Mouse (Mus musculus): Measurements from ENCODE around the gene Adap2. TPM values are rescaled to one million over a fixed set of nuclear protein-coding genes. Genes with fewer than 3 reads are reported as not detected.
A peak's percentile ranks its signal among the peaks of the same experiment; 100 is the strongest.
"Not testable (repeated sequence)": the region's sequence is repeated elsewhere in the genome, so short reads cannot be mapped to it uniquely, and the experiment has no call there.

The Adap2 gene
- polyA plus RNA-seq, 1 experiment from 2014 or later: 3.6 TPM

GRCm38 (mm10) chr11:80142872-80143271 lies 11.0 kb upstream of the Adap2 start:
- Histone ChIP-seq H3K9ac (no peak overlapping the region), H3K27me3 (ENCODE audit: control insufficient read depth, insufficient read depth, low read length) (no peaks in the 10 kb centered on the region), H3K36me3 (replicated peaks; ENCODE audit: control insufficient read depth, insufficient read depth) (0 out of 2 replicates have a peak, but pooled peaks cover 8% of the 10 kb centered on the region), H3K4me1 (replicated peaks; ENCODE audit: control insufficient read depth, insufficient read depth, low read length) (peaks cover 14% of the 10 kb centered on the region), H3K27ac (no peak overlapping the region), H3K9me3 (ENCODE audit: control insufficient read depth, low read length) (no peaks in the 10 kb centered on the region), H3K4me2 (replicated peaks) (peak overlapping the region; percentile 78), H3K4me3 (replicated peaks; ENCODE audit: low read length) (peak overlapping the region; percentile 63)
- ATAC-seq (ENCODE audit: low FRiP score) (no peak), DNase-seq (ENCODE audit: low spot score) (no peak)
- WGBS: 48% methylated on average over 8 of the region's 8 CpGs

GRCm38 (mm10) chr11:80145787-80146275 lies 8.1 kb upstream of the Adap2 start:
- WGBS: 62% methylated on average over 10 of the region's 10 CpGs

GRCm38 (mm10) chr11:80147748-80148147 lies 6.2 kb upstream of the Adap2 start:
- no peaks in the 10 kb centered on the region for H3K36me3 ChIP-seq (replicated peaks; ENCODE audit: control insufficient read depth, insufficient read depth)
- no peaks in the 10 kb centered on the region for H3K9me3 ChIP-seq (ENCODE audit: control insufficient read depth, low read length)
- no peak overlapping the region for H3K9ac ChIP-seq
- H3K4me2 ChIP-seq (replicated peaks): no peak overlapping the region
- H3K4me3 ChIP-seq (replicated peaks; ENCODE audit: low read length): no peak overlapping the region
- no peaks in the 10 kb centered on the region; the same call in 1 of the 2 replicates for H3K27me3 ChIP-seq (ENCODE audit: control insufficient read depth, insufficient read depth, low read length)
- ATAC-seq (ENCODE audit: low FRiP score) (no peak), DNase-seq (ENCODE audit: low spot score) (no peak)
- 77% methylated on average over 6 of the region's 6 CpGs for WGBS
- H3K27ac ChIP-seq: no peak overlapping the region
- H3K4me1 ChIP-seq (replicated peaks; ENCODE audit: control insufficient read depth, insufficient read depth, low read length): peaks cover 4% of the 10 kb centered on the region

More at GRCm38 (mm10) chr11:80145787-80146275, 8.1 kb upstream of the Adap2 start:
- H3K9me3 ChIP-seq (ENCODE audit: control insufficient read depth, low read length): no peaks in the 10 kb centered on the region
- no peaks in the 10 kb centered on the region for H3K36me3 ChIP-seq (replicated peaks; ENCODE audit: control insufficient read depth, insufficient read depth)
- DNase-seq (ENCODE audit: low spot score) (no peak), ATAC-seq (ENCODE audit: low FRiP score) (no peak)
- H3K27me3 ChIP-seq (ENCODE audit: control insufficient read depth, insufficient read depth, low read length): no peaks in the 10 kb centered on the region
- H3K27ac ChIP-seq: no peak overlapping the region
- H3K4me3 ChIP-seq (replicated peaks; ENCODE audit: low read length): no peak overlapping the region
- H3K9ac ChIP-seq: no peak overlapping the region
- no peak overlapping the region for H3K4me2 ChIP-seq (replicated peaks)
- H3K4me1 ChIP-seq (replicated peaks; ENCODE audit: control insufficient read depth, insufficient read depth, low read length): peaks cover 14% of the 10 kb centered on the region

GRCm38 (mm10) chr11:80148313-80148712 lies 5.6 kb upstream of the Adap2 start:
- H3K4me3 ChIP-seq (replicated peaks; ENCODE audit: low read length): no peak overlapping the region
- no peaks in the 10 kb centered on the region for H3K36me3 ChIP-seq (replicated peaks; ENCODE audit: control insufficient read depth, insufficient read depth)
- no peaks in the 10 kb centered on the region for H3K9me3 ChIP-seq (ENCODE audit: control insufficient read depth, low read length)
- ATAC-seq (ENCODE audit: low FRiP score) (no peak), DNase-seq (ENCODE audit: low spot score) (no peak)
- H3K4me1 ChIP-seq (replicated peaks; ENCODE audit: control insufficient read depth, insufficient read depth, low read length): no peaks in the 10 kb centered on the region
- no peak overlapping the region for H3K4me2 ChIP-seq (replicated peaks)
- H3K27me3 ChIP-seq (ENCODE audit: control insufficient read depth, insufficient read depth, low read length): peaks cover 4% of the 10 kb centered on the region
- H3K27ac ChIP-seq: no peak overlapping the region
- WGBS: 50% methylated on average over 1 of the region's 1 CpGs
- no peak overlapping the region for H3K9ac ChIP-seq

GRCm38 (mm10) chr11:80148974-80149373 lies 4.9 kb upstream of the Adap2 start:
- not testable (repeated sequence) for H3K9ac ChIP-seq; H3K27ac ChIP-seq; ATAC-seq (ENCODE audit: low FRiP score); DNase-seq (ENCODE audit: low spot score); H3K36me3 ChIP-seq (replicated peaks; ENCODE audit: control insufficient read depth, insufficient read depth); H3K4me2 ChIP-seq (replicated peaks); H3K9me3 ChIP-seq (ENCODE audit: control insufficient read depth, low read length); H3K4me3 ChIP-seq (replicated peaks; ENCODE audit: low read length); H3K4me1 ChIP-seq (replicated peaks; ENCODE audit: control insufficient read depth, insufficient read depth, low read length)
- peaks cover 11% of the 10 kb centered on the region for H3K27me3 ChIP-seq (ENCODE audit: control insufficient read depth, insufficient read depth, low read length)
- WGBS: 55% methylated on average over 1 of the region's 4 CpGs

- H3K4me3 ChIP-seq (replicated peaks; ENCODE audit: low read length): no peak overlapping the region
- H3K36me3 ChIP-seq (replicated peaks; ENCODE audit: control insufficient read depth, insufficient read depth): no peaks in the 10 kb centered on the region
- no peak overlapping the region for H3K27ac ChIP-seq
- 91% methylated on average over 8 of the region's 8 CpGs for WGBS
- no peak overlapping the region for H3K9ac ChIP-seq
- H3K27me3 ChIP-seq (ENCODE audit: control insufficient read depth, insufficient read depth, low read length): peaks cover 16% of the 10 kb centered on the region
- no peaks in the 10 kb centered on the region for H3K4me1 ChIP-seq (replicated peaks; ENCODE audit: control insufficient read depth, insufficient read depth, low read length)
- H3K4me2 ChIP-seq (replicated peaks): no peak overlapping the region
- ATAC-seq (ENCODE audit: low FRiP score): no peak
- H3K9me3 ChIP-seq (ENCODE audit: control insufficient read depth, low read length): no peaks in the 10 kb centered on the region
- DNase-seq (ENCODE audit: low spot score): no peak
Observed at GRCm38 (mm10) chr11:80149412-80150023, 4.4 kb upstream of the Adap2 start.

- DNase-seq (ENCODE audit: low spot score) (no peak), ATAC-seq (ENCODE audit: low FRiP score) (no peak)
- Histone ChIP-seq H3K27me3 (ENCODE audit: control insufficient read depth, insufficient read depth, low read length) (peaks cover 27% of the 10 kb centered on the region), H3K4me3 (replicated peaks; ENCODE audit: low read length) (no peak overlapping the region), H3K4me1 (replicated peaks; ENCODE audit: control insufficient read depth, insufficient read depth, low read length) (no peaks in the 10 kb centered on the region), H3K27ac (no peak overlapping the region), H3K9me3 (ENCODE audit: control insufficient read depth, low read length) (no peaks in the 10 kb centered on the region), H3K36me3 (replicated peaks; ENCODE audit: control insufficient read depth, insufficient read depth) (no peaks in the 10 kb centered on the region), H3K4me2 (replicated peaks) (no peak overlapping the region), H3K9ac (no peak overlapping the region)
- WGBS: 80% methylated on average over 5 of the region's 5 CpGs
Observed at GRCm38 (mm10) chr11:80150566-80150965, 3.3 kb upstream of the Adap2 start.

GRCm38 (mm10) chr11:80151541-80151940 lies 2.4 kb upstream of the Adap2 start:
- H3K4me3 ChIP-seq (replicated peaks; ENCODE audit: low read length): no peak overlapping the region
- ATAC-seq (ENCODE audit: low FRiP score): no peak
- WGBS: 65% methylated on average over 2 of the region's 2 CpGs

GRCm38 (mm10) chr11:80152376-80152775 lies 1.5 kb upstream of the Adap2 start:
- no peak overlapping the region for H3K4me3 ChIP-seq (replicated peaks; ENCODE audit: low read length)
- no peak overlapping the region for H3K4me2 ChIP-seq (replicated peaks)
- no peak overlapping the region for H3K27ac ChIP-seq
- DNase-seq (ENCODE audit: low spot score): no peak
- no peak for ATAC-seq (ENCODE audit: low FRiP score)
- no peak overlapping the region for H3K9ac ChIP-seq
- H3K27me3 ChIP-seq (ENCODE audit: control insufficient read depth, insufficient read depth, low read length): peaks cover 31% of the 10 kb centered on the region
- 79% methylated on average over 8 of the region's 8 CpGs for WGBS
- H3K36me3 ChIP-seq (replicated peaks; ENCODE audit: control insufficient read depth, insufficient read depth): no peaks in the 10 kb centered on the region
- H3K9me3 ChIP-seq (ENCODE audit: control insufficient read depth, low read length): no peaks in the 10 kb centered on the region
- H3K4me1 ChIP-seq (replicated peaks; ENCODE audit: control insufficient read depth, insufficient read depth, low read length): no peaks in the 10 kb centered on the region

More at GRCm38 (mm10) chr11:80151541-80151940, 2.4 kb upstream of the Adap2 start:
- no peak overlapping the region for H3K9ac ChIP-seq
- H3K9me3 ChIP-seq (ENCODE audit: control insufficient read depth, low read length): no peaks in the 10 kb centered on the region
- no peak overlapping the region for H3K27ac ChIP-seq
- no peaks in the 10 kb centered on the region for H3K36me3 ChIP-seq (replicated peaks; ENCODE audit: control insufficient read depth, insufficient read depth)
- H3K27me3 ChIP-seq (ENCODE audit: control insufficient read depth, insufficient read depth, low read length): peaks cover 31% of the 10 kb centered on the region
- no peak overlapping the region for H3K4me2 ChIP-seq (replicated peaks)
- DNase-seq (ENCODE audit: low spot score): no peak
- no peaks in the 10 kb centered on the region for H3K4me1 ChIP-seq (replicated peaks; ENCODE audit: control insufficient read depth, insufficient read depth, low read length)

Data from hindbrain, embryonic 14.5 days (tissue).